Mouse (Mus musculus) left cerebral cortex, adult 2 months (tissue): ENCODE results near the gene Btbd3. TPM values are rescaled to one million over a fixed set of nuclear protein-coding genes. Genes with fewer than 3 reads are reported as not detected.

Experiments
- DNase-seq, 2 experiments: peaks; one replicate each; pipeline ENCODE4 v3.0.0; 2021 to 2022; ENCODE audit warnings: low spot score in 2 of 2, mixed read lengths in 1 of 2; ENCODE audit errors: extremely low spot score in 1 of 2
- H3K27ac ChIP-seq: fragments of 200-600 bp; 2 replicates; pipeline ENCODE4 v1.8.1; 2022
- H3K4me3 ChIP-seq: fragments of 200-600 bp; 2 replicates; pipeline ENCODE4 v1.8.1; 2022
- CTCF ChIP-seq: fragments of 200-600 bp; IDR thresholded peaks from 2 replicates; pipeline ENCODE4 v1.8.1; 2022; ENCODE audit warnings: antibody characterized with exemption, mild to moderate bottlenecking, moderate library complexity
- intact Hi-C: fragments of 180-260 bp; cut with DNase I; formaldehyde crosslinking; loops from one replicate; pipeline ENCODE4 v1.15.1; 2025
- total RNA-seq, 2 experiments: library from RNA; stranded (reverse); gene quantifications; 2 replicates each; pipeline ENCODE4 v1.2.3; 2021

Gene Btbd3
- total RNA-seq, 2 experiments from 2014 or later, result 153 to 161 TPM

- Histone ChIP-seq H3K27ac (peak overlapping the region; percentile 47; the same call in 1 of the 2 replicates), H3K4me3 (no peak overlapping the region)
- no peak for DNase-seq
- intact Hi-C loops, result no loop called here
- TF ChIP-seq CTCF, result no peak
Measured at GRCm38 (mm10) chr2:138265356-138266005, 9.1 kb downstream of the Btbd3 start.

- no peak; the same call in 1 of the 2 replicates for TF ChIP-seq CTCF
- intact Hi-C loops, result no loop called here
- Histone ChIP-seq H3K27ac (no peak overlapping the region), H3K4me3 (no peak overlapping the region)
- no peak for DNase-seq
Measured at GRCm38 (mm10) chr2:138266679-138267078, 10.3 kb downstream of the Btbd3 start.

- Histone ChIP-seq H3K4me3 (no peak overlapping the region), H3K27ac (no peak overlapping the region)
- intact Hi-C loops, result no loop called here
- DNase-seq, result no peak
- TF ChIP-seq CTCF, result no peak
Measured at GRCm38 (mm10) chr2:138267852-138268513, 11.6 kb downstream of the Btbd3 start.

GRCm38 (mm10) chr2:138269330-138269729 is 13.0 kb downstream of the Btbd3 start:
- Histone ChIP-seq H3K27ac (no peak overlapping the region), H3K4me3 (no peak overlapping the region)
- TF ChIP-seq CTCF, result no peak
- no peak for DNase-seq
- intact Hi-C loops, result no loop called here

GRCm38 (mm10) chr2:138273404-138274073 is 17.2 kb downstream of the Btbd3 start:
- DNase-seq, result no peak
- intact Hi-C loops, result no loop called here

GRCm38 (mm10) chr2:138274086-138274485 is 17.7 kb downstream of the Btbd3 start:
- intact Hi-C loops, result no loop called here
- H3K27ac ChIP-seq, result no peak overlapping the region
- H3K4me3 ChIP-seq, result no peak overlapping the region
- DNase-seq, result no peak
- no peak for TF ChIP-seq CTCF

More at GRCm38 (mm10) chr2:138273404-138274073, 17.2 kb downstream of the Btbd3 start:
- Histone ChIP-seq H3K4me3 (no peak overlapping the region), H3K27ac (no peak overlapping the region)
- no peak for TF ChIP-seq CTCF

- Histone ChIP-seq H3K27ac (peak overlapping the region; percentile 82), H3K4me3 (peak overlapping the region; percentile 56)
- TF ChIP-seq CTCF, result no peak; the same call in 1 of the 2 replicates
- peak; percentile 72 to 75 for DNase-seq
- intact Hi-C loops, result loop anchor here (1.0 to 5.0 kb wide), 4 partner anchors 21 to 543 kb away; no protein-coding TSS in a partner anchor
Measured at GRCm38 (mm10) chr2:138277842-138278691, 21.7 kb downstream of the Btbd3 start.

GRCm38 (mm10) chr2:138278853-138279640 is 22.7 kb downstream of the Btbd3 start:
- intact Hi-C loops, result loop anchor here (1.0 to 5.0 kb wide), 4 partner anchors 22 to 542 kb away; no protein-coding TSS in a partner anchor
- Histone ChIP-seq H3K4me3 (peak overlapping the region; percentile 56), H3K27ac (peak overlapping the region; percentile 82)
- no peak for DNase-seq
- TF ChIP-seq CTCF, result no peak

GRCm38 (mm10) chr2:138279641-138280040 is 23.3 kb downstream of the Btbd3 start:
- DNase-seq, result no peak

GRCm38 (mm10) chr2:138280225-138280711 is 23.9 kb downstream of the Btbd3 start:
- peak in 1 of 2 experiments; percentile 22 for DNase-seq
- Histone ChIP-seq H3K4me3 (peak overlapping the region; percentile 56), H3K27ac (peak overlapping the region; percentile 82)
- intact Hi-C loops, result loop anchor here (1.0 to 10.0 kb wide), 5 partner anchors 247 to 1095 kb away; no protein-coding TSS in a partner anchor
- peak; percentile 38 for TF ChIP-seq CTCF

More at GRCm38 (mm10) chr2:138279641-138280040, 23.3 kb downstream of the Btbd3 start:
- H3K27ac ChIP-seq, result peak overlapping the region; percentile 82
- H3K4me3 ChIP-seq, result peak overlapping the region; percentile 56
- TF ChIP-seq CTCF, result peak; percentile 21
- intact Hi-C loops, result loop anchor here (1.0 to 10.0 kb wide), 8 partner anchors 198 to 1095 kb away; no protein-coding TSS in a partner anchor
